ENCODE assay signal across 9 mouse cellular contexts in the genomic region with DNA sequence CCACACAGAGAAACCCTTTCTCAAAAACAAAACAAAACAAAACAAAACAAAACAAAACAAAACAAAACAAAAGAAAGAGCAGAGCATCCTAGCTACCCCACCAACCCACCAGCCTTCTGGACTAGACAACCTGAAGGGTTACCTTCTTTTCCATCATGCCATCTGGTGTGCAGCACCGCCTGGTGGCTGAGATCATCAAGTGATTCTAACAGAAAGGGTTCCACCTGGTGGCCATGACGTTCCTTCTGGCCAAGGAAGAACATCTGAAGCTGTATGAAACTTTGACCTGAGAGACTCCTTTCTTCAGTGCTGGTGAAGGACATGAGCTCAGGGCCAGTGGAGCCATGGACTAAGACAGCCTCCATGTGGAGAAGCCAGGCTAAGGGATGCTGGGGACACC. TPM values are rescaled to one million over a fixed set of nuclear protein-coding genes. Genes with fewer than 3 reads are reported as not detected.
DNase-seq lines count a peak whose midpoint lies in the region; ATAC-seq and TF ChIP-seq lines count a peak whose summit lies in the region.
"Had no signal": no experiment of that assay in that cellular context is flagged by ENCODE, and none has a peak within 500 bp of the region (broad histone marks: within the 10 kb centered on the region; RNA-seq: fewer than 3 reads in every experiment).

No protein-coding gene starts in this region.

- peak; percentile 99 for TF ChIP-seq CTCF in cortical plate, adult 2 months (IDR thresholded peaks at IDR 0.05; ENCODE audit: extremely low read depth, insufficient read depth, low read length)

- DNase-seq in midbrain, embryonic 10.5 days (ENCODE audit: low spot score): peak; percentile 48
- no peak for DNase-seq in midbrain, embryonic 11.5 days (ENCODE audit: low spot score, missing footprints)
- peak; percentile 40 to 68 for DNase-seq in adrenal gland, adult 18-20 months (ENCODE audit: low spot score in 2 of 2)
- DNase-seq in heart, postnatal 14 days: peak; percentile 53 to 79
- DNase-seq in limb, embryonic 10.5 days (ENCODE audit: low spot score): peak; percentile 66
- DNase-seq in ovary, postnatal 14 days (ENCODE audit: low spot score): peak; percentile 49
- peak; percentile 81 for DNase-seq in thymus, postnatal 25 days

- no peak overlapping the region for H3K27ac ChIP-seq in midbrain, embryonic 10.5 days (replicated peaks)
- no peak overlapping the region for H3K27ac ChIP-seq in midbrain, embryonic 11.5 days (ENCODE audit: low read depth, low read length)
- no peak overlapping the region for H3K27ac ChIP-seq in cortical plate, adult 2 months (ENCODE audit: insufficient read depth, low read length)
- no peak overlapping the region for H3K27ac ChIP-seq in limb, embryonic 10.5 days
- H3K27ac ChIP-seq: neural tube, embryonic 13.5 days had no signal

- WGBS in midbrain, embryonic 10.5 days: 10% methylated on average over 2 of the region's 2 CpGs
- WGBS in midbrain, embryonic 11.5 days: 9% methylated on average over 2 of the region's 2 CpGs
- WGBS in limb, embryonic 10.5 days: 16% methylated on average over 2 of the region's 2 CpGs

- no peaks in the 10 kb centered on the region for H3K27me3 ChIP-seq in midbrain, embryonic 10.5 days (ENCODE audit: low read depth, poor library complexity, severe bottlenecking)
- H3K27me3 ChIP-seq in midbrain, embryonic 11.5 days (ENCODE audit: control insufficient read depth, insufficient read depth, low read length): no peaks in the 10 kb centered on the region
- H3K27me3 ChIP-seq in limb, embryonic 10.5 days (ENCODE audit: low read depth, poor library complexity, severe bottlenecking): no peaks in the 10 kb centered on the region
- H3K27me3 ChIP-seq: neural tube, embryonic 13.5 days had no signal

- no peak overlapping the region for H3K4me2 ChIP-seq in midbrain, embryonic 11.5 days
- H3K4me2 ChIP-seq: neural tube, embryonic 13.5 days had no signal

- H3K4me1 ChIP-seq in midbrain, embryonic 10.5 days: no peaks in the 10 kb centered on the region
- H3K4me1 ChIP-seq in midbrain, embryonic 11.5 days (ENCODE audit: control insufficient read depth, insufficient read depth, low read length): no peaks in the 10 kb centered on the region
- no peaks in the 10 kb centered on the region for H3K4me1 ChIP-seq in cortical plate, adult 2 months (ENCODE audit: control insufficient read depth, insufficient read depth, low read length)
- no peaks in the 10 kb centered on the region for H3K4me1 ChIP-seq in limb, embryonic 10.5 days
- H3K4me1 ChIP-seq: neural tube, embryonic 13.5 days had no signal

- H3K36me3 ChIP-seq in midbrain, embryonic 10.5 days: no peaks in the 10 kb centered on the region
- H3K36me3 ChIP-seq in midbrain, embryonic 11.5 days (ENCODE audit: control insufficient read depth, insufficient read depth, low read length): no peaks in the 10 kb centered on the region
- H3K36me3 ChIP-seq in limb, embryonic 10.5 days: no peaks in the 10 kb centered on the region
- H3K36me3 ChIP-seq: neural tube, embryonic 13.5 days had no signal

- no peak for ATAC-seq in midbrain, embryonic 11.5 days (ENCODE audit: low FRiP score)

- H3K9ac ChIP-seq in midbrain, embryonic 11.5 days (ENCODE audit: low read length): no peak overlapping the region
- H3K9ac ChIP-seq: neural tube, embryonic 13.5 days had no signal

- TF ChIP-seq POLR2A in cortical plate, adult 2 months (IDR thresholded peaks at IDR 0.05; ENCODE audit: extremely low read depth, insufficient read depth, low read length): no peak

- no peaks in the 10 kb centered on the region for H3K9me3 ChIP-seq in midbrain, embryonic 10.5 days (replicated peaks)
- H3K9me3 ChIP-seq in midbrain, embryonic 11.5 days (ENCODE audit: control insufficient read depth, low read length): no peaks in the 10 kb centered on the region
- H3K9me3 ChIP-seq in limb, embryonic 10.5 days (replicated peaks): no peaks in the 10 kb centered on the region
- H3K9me3 ChIP-seq: neural tube, embryonic 13.5 days had no signal

- intact Hi-C loops in heart, postnatal 14 days (cut with DNase I): loop anchor here (1.0 kb wide), 1 partner anchor 91 kb away; no protein-coding TSS in a partner anchor

- no peak overlapping the region for H3K4me3 ChIP-seq in midbrain, embryonic 10.5 days
- no peak overlapping the region for H3K4me3 ChIP-seq in midbrain, embryonic 11.5 days (ENCODE audit: low read depth, low read length)
- no peak overlapping the region for H3K4me3 ChIP-seq in cortical plate, adult 2 months (ENCODE audit: insufficient read depth, low read length)
- no peak overlapping the region for H3K4me3 ChIP-seq in limb, embryonic 10.5 days
- H3K4me3 ChIP-seq: neural tube, embryonic 13.5 days had no signal

RNA-seq across cellular contexts. Expression of gene Abtb2, which starts 19.0 kb away (rescaled TPM):
- 11.5 and 14.9 TPM in 2 replicates for polyA plus RNA-seq in midbrain, embryonic 10.5 days (2016; fragmentation: Nextera tagmentation; extraction: Ambion mirVana)
- polyA plus RNA-seq in midbrain, embryonic 11.5 days (2014; fragmentation: Nextera tagmentation; extraction: Ambion mirVana): 9.6 and 12.1 TPM in 2 replicates
- 10 to 100 TPM; 17.3 to 74.9 TPM for total RNA-seq in adrenal gland, adult 18-20 months (2021)
- polyA plus RNA-seq in cortical plate, adult 2 months (2012; rRNA removed): 10.8 and 11.9 TPM in 2 replicates
- total RNA-seq in heart, postnatal 14 days (2021): 10 to 100 TPM; 18.1 to 21.6 TPM
- polyA plus RNA-seq in limb, embryonic 10.5 days (2016; fragmentation: Nextera tagmentation; extraction: Ambion mirVana): 14.2 and 17.6 TPM in 2 replicates
